Mouse (Mus musculus) hindbrain, embryonic 12.5 days (tissue): Measurements from ENCODE around the gene Ppp1r27. TPM values are rescaled to one million over a fixed set of nuclear protein-coding genes. Genes with fewer than 3 reads are reported as not detected.
A peak's percentile ranks its signal among the peaks of the same experiment; 100 is the strongest.
"Not testable (repeated sequence)": the region's sequence is repeated elsewhere in the genome, so short reads cannot be mapped to it uniquely, and the experiment has no call there.

ENCODE experiments used
- ATAC-seq: fragments of 200-750 bp; cut with Nextera tagmentation; 2 replicates; pipeline ENCODE4 v1.8.0; 2017; ENCODE audit warnings: moderate TSS enrichment; ENCODE audit not compliant: low FRiP score
- H3K27ac ChIP-seq: fragments of 300-500 bp; sonication (generic); 2 replicates; pipeline ENCODE4 v1.5.1; 2016; ENCODE audit warnings: mild to moderate bottlenecking
- H3K27me3 ChIP-seq: fragments of 300-500 bp; sonication (generic); 2 replicates; pipeline ENCODE4 v1.6.1; 2016; ENCODE audit warnings: mild to moderate bottlenecking
- H3K36me3 ChIP-seq: fragments of 300-500 bp; sonication (generic); 2 replicates; pipeline ENCODE4 v1.6.1; 2016; ENCODE audit warnings: mild to moderate bottlenecking
- H3K4me1 ChIP-seq: fragments of 300-500 bp; sonication (generic); 2 replicates; pipeline ENCODE4 v1.6.1; 2016
- H3K4me2 ChIP-seq: fragments of 300-500 bp; sonication (generic); replicated peaks from 2 replicates; pipeline ENCODE4 v1.6.1; 2016; ENCODE audit warnings: mild to moderate bottlenecking
- H3K4me3 ChIP-seq: fragments of 300-500 bp; sonication (generic); 2 replicates; pipeline ENCODE4 v1.5.1; 2016; ENCODE audit warnings: mild to moderate bottlenecking
- H3K9ac ChIP-seq: fragments of 300-500 bp; sonication (generic); 2 replicates; pipeline ENCODE4 v1.6.1; 2016; ENCODE audit warnings: mild to moderate bottlenecking, moderate library complexity
- H3K9me3 ChIP-seq: fragments of 300-500 bp; sonication (generic); replicated peaks from 2 replicates; pipeline ENCODE4 v1.6.1; 2016; ENCODE audit warnings: mild to moderate bottlenecking
- WGBS: fragments of 180-500 bp; shearing (Covaris S2); methylation state at CpG from one replicate; pipeline ENCODE4 v1.1.7; 2016; 5-methylcytosine and 5-hydroxymethylcytosine counted together
- polyA plus RNA-seq: library from polyadenylated mRNA; unstranded; fragments of >200 nt; fragmentation: Nextera tagmentation; extraction: Ambion mirVana; gene quantifications from 2 replicates; pipeline ENCODE4 v1.2.1, GENCODE M21; 2016

The Ppp1r27 gene
- polyA plus RNA-seq, 1 experiment from 2014 or later = not detected

GRCm38 (mm10) chr11:120518558-120518957, 32.4 kb downstream of the Ppp1r27 start:
- no peak for ATAC-seq
- Histone ChIP-seq H3K27me3 (0 out of 2 replicates have a peak, but pooled peaks cover 4% of the 10 kb centered on the region), H3K4me1 (peaks cover 3% of the 10 kb centered on the region; the same call in 1 of the 2 replicates), H3K27ac (no peak overlapping the region), H3K9ac (no peak overlapping the region), H3K36me3 (no peaks in the 10 kb centered on the region), H3K4me2 (no peak overlapping the region), H3K4me3 (no peak overlapping the region), H3K9me3 (no peaks in the 10 kb centered on the region)
- WGBS = 80% methylated on average over 6 of the region's 6 CpGs

- no peak for ATAC-seq
- WGBS = 67% methylated on average over 6 of the region's 6 CpGs
Measured at GRCm38 (mm10) chr11:120518027-120518426, 32.9 kb downstream of the Ppp1r27 start.

GRCm38 (mm10) chr11:120517147-120517546, 33.8 kb downstream of the Ppp1r27 start:
- 83% methylated on average over 4 of the region's 4 CpGs for WGBS
- no peak for ATAC-seq
- H3K9me3 ChIP-seq = no peaks in the 10 kb centered on the region
- H3K4me1 ChIP-seq = peaks cover 5% of the 10 kb centered on the region
- no peak overlapping the region for H3K9ac ChIP-seq
- H3K36me3 ChIP-seq = no peaks in the 10 kb centered on the region
- H3K4me3 ChIP-seq = no peak overlapping the region
- no peak overlapping the region for H3K27ac ChIP-seq
- no peak overlapping the region for H3K4me2 ChIP-seq
- H3K27me3 ChIP-seq = 0 out of 2 replicates have a peak, but pooled peaks cover 4% of the 10 kb centered on the region

More at GRCm38 (mm10) chr11:120518027-120518426, 32.9 kb downstream of the Ppp1r27 start:
- no peak overlapping the region for H3K9ac ChIP-seq
- no peak overlapping the region for H3K4me3 ChIP-seq
- peaks cover 5% of the 10 kb centered on the region for H3K4me1 ChIP-seq
- H3K27me3 ChIP-seq = 0 out of 2 replicates have a peak, but pooled peaks cover 4% of the 10 kb centered on the region
- H3K9me3 ChIP-seq = no peaks in the 10 kb centered on the region
- H3K27ac ChIP-seq = no peak overlapping the region
- H3K4me2 ChIP-seq = no peak overlapping the region
- H3K36me3 ChIP-seq = no peaks in the 10 kb centered on the region

GRCm38 (mm10) chr11:120515611-120516010, 35.3 kb downstream of the Ppp1r27 start:
- Histone ChIP-seq H3K27ac (no peak overlapping the region), H3K9ac (no peak overlapping the region), H3K4me1 (peaks cover 8% of the 10 kb centered on the region), H3K36me3 (no peaks in the 10 kb centered on the region), H3K4me3 (no peak overlapping the region), H3K27me3 (peaks cover 8% of the 10 kb centered on the region; the same call in 1 of the 2 replicates), H3K4me2 (no peak overlapping the region), H3K9me3 (no peaks in the 10 kb centered on the region)
- WGBS = 17% methylated on average over 17 of the region's 17 CpGs
- 0 out of 2 replicates have a peak, but pooled peaks have one; percentile 38 for ATAC-seq

GRCm38 (mm10) chr11:120514262-120514661, 36.7 kb downstream of the Ppp1r27 start:
- not testable (repeated sequence) for H3K9ac ChIP-seq, H3K4me3 ChIP-seq, H3K4me1 ChIP-seq, H3K27ac ChIP-seq, ATAC-seq, H3K27me3 ChIP-seq, H3K4me2 ChIP-seq, H3K9me3 ChIP-seq, H3K36me3 ChIP-seq
- 94% methylated on average over 2 of the region's 2 CpGs for WGBS

- H3K27me3 ChIP-seq = peaks cover 8% of the 10 kb centered on the region; the same call in 1 of the 2 replicates
- peaks cover 7% of the 10 kb centered on the region for H3K4me1 ChIP-seq
- no peak overlapping the region for H3K27ac ChIP-seq
- H3K9ac ChIP-seq = no peak overlapping the region
- no peak overlapping the region for H3K4me2 ChIP-seq
- no peak for ATAC-seq
- no peaks in the 10 kb centered on the region for H3K36me3 ChIP-seq
- 32% methylated on average over 6 of the region's 6 CpGs for WGBS
- H3K9me3 ChIP-seq = no peaks in the 10 kb centered on the region
- H3K4me3 ChIP-seq = no peak overlapping the region
Measured at GRCm38 (mm10) chr11:120512790-120513453, 38.0 kb downstream of the Ppp1r27 start.

GRCm38 (mm10) chr11:120510375-120511030, 40.4 kb downstream of the Ppp1r27 start:
- ATAC-seq = no peak
- 8% methylated on average over 16 of the region's 16 CpGs for WGBS
- no peak overlapping the region for H3K27ac ChIP-seq
- no peaks in the 10 kb centered on the region for H3K36me3 ChIP-seq
- no peak overlapping the region for H3K4me3 ChIP-seq
- H3K27me3 ChIP-seq = peaks cover 4% of the 10 kb centered on the region; the same call in 1 of the 2 replicates
- H3K4me1 ChIP-seq = peaks cover 6% of the 10 kb centered on the region; the same call in 1 of the 2 replicates
- peak overlapping the region; percentile 42 for H3K4me2 ChIP-seq
- H3K9me3 ChIP-seq = no peaks in the 10 kb centered on the region
- no peak overlapping the region for H3K9ac ChIP-seq

- no peak overlapping the region for H3K4me2 ChIP-seq
- no peak for ATAC-seq
- 46% methylated on average over 4 of the region's 4 CpGs for WGBS
- no peaks in the 10 kb centered on the region for H3K36me3 ChIP-seq
- no peaks in the 10 kb centered on the region for H3K9me3 ChIP-seq
- H3K27me3 ChIP-seq = peaks cover 4% of the 10 kb centered on the region; the same call in 1 of the 2 replicates
- H3K4me1 ChIP-seq = peaks cover 6% of the 10 kb centered on the region; the same call in 1 of the 2 replicates
- H3K4me3 ChIP-seq = no peak overlapping the region
- H3K27ac ChIP-seq = no peak overlapping the region
- H3K9ac ChIP-seq = no peak overlapping the region
Measured at GRCm38 (mm10) chr11:120509940-120510339, 41.0 kb downstream of the Ppp1r27 start.

- no peak for ATAC-seq
- no peaks in the 10 kb centered on the region for H3K9me3 ChIP-seq
Measured at GRCm38 (mm10) chr11:120508290-120508870, 42.6 kb downstream of the Ppp1r27 start.

GRCm38 (mm10) chr11:120507611-120508289, 43.2 kb downstream of the Ppp1r27 start:
- no peaks in the 10 kb centered on the region for H3K9me3 ChIP-seq
- 77% methylated on average over 13 of the region's 13 CpGs for whole genome bisulfite sequencing
- no peak for ATAC-seq
- H3K27me3 ChIP-seq = peaks cover 4% of the 10 kb centered on the region; the same call in 1 of the 2 replicates
- H3K36me3 ChIP-seq = no peaks in the 10 kb centered on the region
- H3K4me3 ChIP-seq = no peak overlapping the region
- H3K4me1 ChIP-seq = 0 out of 2 replicates have a peak, but pooled peaks cover 4% of the 10 kb centered on the region
- no peak overlapping the region for H3K27ac ChIP-seq
- no peak overlapping the region for H3K4me2 ChIP-seq
- no peak overlapping the region for H3K9ac ChIP-seq

More at GRCm38 (mm10) chr11:120508290-120508870, 42.6 kb downstream of the Ppp1r27 start:
- no peak overlapping the region for H3K4me3 ChIP-seq
- no peaks in the 10 kb centered on the region for H3K36me3 ChIP-seq
- H3K4me2 ChIP-seq = no peak overlapping the region
- peaks cover 4% of the 10 kb centered on the region; the same call in 1 of the 2 replicates for H3K27me3 ChIP-seq
- H3K9ac ChIP-seq = no peak overlapping the region
- H3K27ac ChIP-seq = no peak overlapping the region
- peaks cover 6% of the 10 kb centered on the region; the same call in 1 of the 2 replicates for H3K4me1 ChIP-seq
- WGBS = 84% methylated on average over 9 of the region's 9 CpGs

GRCm38 (mm10) chr11:120506899-120507298, 44.0 kb downstream of the Ppp1r27 start:
- H3K4me1 ChIP-seq = 0 out of 2 replicates have a peak, but pooled peaks cover 4% of the 10 kb centered on the region
- H3K36me3 ChIP-seq = no peaks in the 10 kb centered on the region
- H3K4me2 ChIP-seq = no peak overlapping the region
- ATAC-seq = no peak
- no peak overlapping the region for H3K27ac ChIP-seq
- no peaks in the 10 kb centered on the region for H3K9me3 ChIP-seq
- H3K4me3 ChIP-seq = no peak overlapping the region
- H3K27me3 ChIP-seq = peaks cover 4% of the 10 kb centered on the region; the same call in 1 of the 2 replicates
- H3K9ac ChIP-seq = no peak overlapping the region
- WGBS = 69% methylated on average over 4 of the region's 4 CpGs
